Mouse (Mus musculus) urinary bladder, postnatal 10 days (tissue): ENCODE results near the gene Nr2c1.

ENCODE experiments used
- DNase-seq: peaks from one replicate; pipeline ENCODE4 v3.0.0; 2022; ENCODE audit warnings: low spot score

Gene Nr2c1

DNA sequence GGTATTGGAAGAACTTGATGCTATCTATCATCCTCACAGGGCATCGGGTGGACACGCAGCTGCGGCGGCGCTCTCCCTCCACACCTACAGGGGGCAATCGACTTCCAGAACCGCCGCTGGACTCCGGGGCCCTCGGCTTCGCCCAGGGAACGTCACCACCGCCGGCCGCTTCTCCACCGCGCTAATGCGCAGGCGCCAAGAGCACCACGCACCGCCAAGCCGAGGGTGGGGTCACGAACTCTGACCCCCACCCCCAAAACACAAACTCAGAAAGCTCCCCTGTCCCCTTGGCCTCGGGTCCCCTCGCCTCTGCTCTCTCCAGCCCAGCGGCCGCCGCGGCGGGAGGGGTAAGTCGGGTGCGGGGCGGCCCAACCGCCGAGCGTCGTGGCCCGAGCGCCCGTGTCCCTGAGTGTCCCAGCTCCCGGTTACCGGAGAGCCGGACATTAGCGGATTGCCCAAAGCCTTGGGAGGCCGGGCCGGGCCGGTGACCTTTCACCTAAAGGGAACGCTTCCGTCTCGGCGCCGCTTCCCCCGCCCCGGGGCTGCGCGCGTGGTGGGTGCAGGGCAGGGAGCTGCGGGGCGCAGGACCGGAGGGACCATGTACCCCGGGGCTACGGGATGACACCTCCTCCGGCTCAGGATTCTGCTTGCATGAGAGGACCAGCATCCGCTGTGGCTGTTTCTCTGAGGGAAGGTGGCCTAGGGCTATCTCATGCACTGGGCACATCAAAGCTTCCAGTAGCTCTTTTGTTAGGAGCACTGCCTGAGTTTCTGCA lies at the start of gene Nr2c1:
Gene Nr2c1, plus strand, starts transcription at position 268 of the 776 bp plus-strand sequence.
- peak; percentile 80 for DNase-seq

- DNase-seq = no peak
Observed at GRCm38 (mm10) chr10:94098100-94098499, 49.7 kb upstream of the Nr2c1 start.

GRCm38 (mm10) chr10:94105498-94105897 lies 42.3 kb upstream of the Nr2c1 start:
- no peak for DNase-seq

GRCm38 (mm10) chr10:94107168-94107567 lies 40.7 kb upstream of the Nr2c1 start:
- no peak for DNase-seq

GRCm38 (mm10) chr10:94107607-94108006 lies 40.2 kb upstream of the Nr2c1 start:
- no peak for DNase-seq

DNA sequence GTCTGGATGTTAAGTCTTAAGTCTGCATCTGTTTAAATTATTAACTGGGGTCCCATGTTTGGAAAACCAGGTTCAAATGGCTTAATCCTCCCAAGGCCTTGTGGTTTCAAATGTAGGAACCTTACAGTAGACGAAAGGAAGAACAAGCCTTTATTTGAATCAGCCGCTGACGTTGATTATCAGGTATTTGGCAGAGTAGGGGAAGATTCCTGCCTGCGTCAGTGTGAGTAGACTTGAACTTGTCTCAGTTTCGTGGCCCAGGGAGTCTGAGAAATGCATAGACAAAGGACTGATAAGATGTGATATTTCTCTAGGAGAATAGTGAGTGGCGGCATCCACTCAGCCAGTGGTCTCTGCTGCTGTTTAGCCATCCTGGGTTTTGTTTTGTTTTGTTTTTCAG lies 39.0 kb upstream of the Nr2c1 start:
- no peak for DNase-seq

GRCm38 (mm10) chr10:94110834-94111754 lies 36.7 kb upstream of the Nr2c1 start:
- no peak for DNase-seq

GRCm38 (mm10) chr10:94112207-94112606 lies 35.6 kb upstream of the Nr2c1 start:
- DNase-seq = no peak

GRCm38 (mm10) chr10:94115893-94116599 lies 31.8 kb upstream of the Nr2c1 start:
- peak; percentile 43 for DNase-seq

DNA sequence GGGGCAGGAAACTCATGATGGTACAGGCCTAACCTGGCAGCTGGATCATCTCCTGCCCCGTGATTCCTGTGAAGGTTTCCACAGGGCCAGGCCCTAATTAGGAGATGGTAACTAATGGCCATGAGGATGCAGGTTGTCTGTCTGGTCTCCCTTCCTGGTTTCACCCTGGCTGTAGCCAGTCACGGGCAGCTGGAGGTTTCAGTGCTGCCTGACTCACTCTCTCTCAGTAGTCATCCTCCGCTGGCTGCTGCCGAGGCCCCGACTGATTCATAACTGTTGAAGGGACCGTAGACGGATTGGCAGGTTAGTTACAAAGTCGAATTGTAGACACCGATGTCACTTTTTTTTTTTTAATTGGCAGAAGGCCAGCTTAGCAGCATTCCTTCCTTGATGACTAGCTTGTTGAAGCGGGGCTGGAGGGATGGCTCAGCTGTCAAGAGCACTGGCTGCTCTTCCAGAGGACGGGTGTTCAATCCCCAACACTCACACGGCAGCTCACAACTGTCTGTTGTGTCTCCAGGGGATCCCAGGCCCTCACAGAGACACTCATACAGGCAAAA lies 31.0 kb upstream of the Nr2c1 start:
- DNase-seq = no peak

DNA sequence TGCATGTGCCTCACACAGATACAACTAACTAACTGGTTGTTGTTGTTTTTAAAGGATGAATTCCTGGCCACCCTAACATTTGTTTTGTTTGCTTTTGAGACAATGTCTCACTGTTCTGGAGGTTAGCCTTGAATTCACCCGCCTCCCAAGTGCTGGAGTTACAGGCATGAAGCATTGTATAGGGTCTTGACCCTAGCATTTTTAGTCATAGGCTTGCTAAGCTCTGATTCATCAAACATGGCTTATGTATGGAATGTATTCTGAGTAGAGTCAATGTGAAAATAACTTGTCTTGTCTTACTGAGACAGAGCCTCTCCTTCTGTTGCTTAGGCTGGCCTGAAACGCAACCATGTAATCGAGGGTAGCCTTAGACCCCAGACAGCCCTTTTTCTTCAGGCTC lies 29.9 kb upstream of the Nr2c1 start:
- DNase-seq = no peak

DNA sequence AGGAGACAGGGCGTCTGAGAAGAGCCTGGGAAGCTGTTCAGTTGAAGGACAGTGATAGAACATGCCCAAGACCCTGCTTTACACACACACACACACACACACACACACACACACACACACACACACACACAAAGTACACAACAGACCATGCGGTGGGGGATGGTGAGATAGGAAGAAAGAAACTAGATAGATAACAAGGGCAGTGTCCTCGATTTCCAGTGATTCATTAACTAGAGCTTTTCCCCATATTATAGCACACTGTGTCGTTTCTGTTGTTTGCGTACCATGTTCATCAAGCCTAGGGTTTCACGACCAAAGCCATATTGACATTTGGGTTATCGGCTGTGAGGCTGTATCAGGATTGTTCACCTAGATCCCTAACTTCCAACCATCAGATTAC lies 28.8 kb upstream of the Nr2c1 start:
- no peak for DNase-seq

GRCm38 (mm10) chr10:94120676-94121075 lies 27.1 kb upstream of the Nr2c1 start:
- DNase-seq = no peak

DNA sequence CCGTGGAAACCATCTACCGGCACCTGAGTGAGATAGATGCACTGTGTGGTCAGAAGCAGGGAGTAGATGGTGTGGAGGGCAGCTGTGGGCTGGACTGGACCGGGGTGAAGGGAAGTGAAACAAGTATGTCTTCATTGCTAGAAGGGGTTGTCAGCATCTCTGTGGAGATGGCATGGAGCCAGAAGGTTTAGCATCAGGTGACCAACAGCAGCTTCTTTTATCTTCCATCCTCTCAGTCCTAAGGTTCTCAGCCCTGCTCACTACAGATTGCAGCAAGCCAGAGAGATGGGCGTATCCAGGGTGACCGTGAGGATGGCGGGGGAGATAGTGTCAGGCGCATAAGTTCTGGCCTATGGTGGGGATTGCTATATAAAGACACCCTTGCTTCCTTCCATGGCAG lies 25.2 kb upstream of the Nr2c1 start:
- no peak for DNase-seq

DNA sequence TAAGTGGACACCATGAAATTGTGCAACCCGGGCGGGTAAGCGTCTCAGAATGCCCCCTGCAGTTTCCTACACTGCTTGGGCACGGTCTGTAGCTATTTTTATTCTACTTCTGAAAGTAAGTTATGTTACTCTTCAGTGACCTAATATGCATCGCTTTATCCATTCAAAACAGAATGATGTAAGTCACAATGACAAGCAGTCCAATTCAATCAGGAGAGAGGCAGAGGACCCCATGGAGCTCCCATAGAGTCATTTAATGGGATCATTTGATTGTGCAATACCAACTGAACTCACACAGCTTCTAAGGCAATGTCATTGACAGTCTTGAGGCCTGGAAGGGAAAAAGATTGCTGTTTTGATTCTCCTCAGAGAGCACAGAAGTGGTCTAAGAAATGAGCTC lies 24.2 kb upstream of the Nr2c1 start:
- no peak for DNase-seq

DNA sequence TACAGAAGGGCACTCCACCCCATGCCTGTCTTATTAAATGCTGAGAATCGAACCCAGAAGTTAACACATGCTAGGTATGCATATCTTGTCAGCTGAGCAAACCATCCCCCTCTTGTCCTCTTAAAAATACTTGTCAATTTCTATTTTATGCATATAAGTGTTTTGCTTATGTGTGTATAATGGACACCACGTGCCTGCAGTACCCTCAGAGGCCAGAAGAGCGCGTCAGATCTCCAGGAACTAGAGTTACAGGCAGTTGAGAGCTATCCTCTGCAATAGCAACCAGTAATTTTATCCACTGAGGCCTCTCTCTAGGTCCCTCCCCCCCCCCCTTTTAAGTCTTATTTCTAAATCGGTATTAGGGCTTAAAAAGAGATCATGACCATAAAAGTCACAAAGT lies 23.4 kb upstream of the Nr2c1 start:
- DNase-seq = no peak

DNA sequence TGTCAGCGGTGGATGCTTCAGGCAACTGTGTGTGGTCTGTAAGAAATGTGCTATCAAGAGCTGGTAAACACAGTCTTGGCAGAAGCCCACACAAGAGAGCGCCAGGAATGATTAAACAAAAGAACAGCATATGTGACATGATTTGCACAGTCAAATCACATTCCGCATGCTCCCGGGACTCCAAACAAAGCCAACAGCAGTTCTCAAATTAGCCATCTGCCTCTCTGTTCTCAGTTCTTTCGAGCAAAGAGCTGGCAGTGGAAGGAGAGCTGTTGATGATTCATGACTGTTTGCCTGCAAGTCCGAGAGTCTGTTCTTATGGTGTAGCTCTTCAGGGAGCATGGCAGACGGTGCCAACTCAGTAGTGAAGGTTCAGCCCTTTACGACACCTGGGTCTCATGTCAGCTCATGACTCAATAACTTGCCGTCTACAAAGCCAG lies 18.1 kb upstream of the Nr2c1 start:
- no peak for DNase-seq

- DNase-seq = no peak
Observed at GRCm38 (mm10) chr10:94133081-94133480, 14.7 kb upstream of the Nr2c1 start.

DNA sequence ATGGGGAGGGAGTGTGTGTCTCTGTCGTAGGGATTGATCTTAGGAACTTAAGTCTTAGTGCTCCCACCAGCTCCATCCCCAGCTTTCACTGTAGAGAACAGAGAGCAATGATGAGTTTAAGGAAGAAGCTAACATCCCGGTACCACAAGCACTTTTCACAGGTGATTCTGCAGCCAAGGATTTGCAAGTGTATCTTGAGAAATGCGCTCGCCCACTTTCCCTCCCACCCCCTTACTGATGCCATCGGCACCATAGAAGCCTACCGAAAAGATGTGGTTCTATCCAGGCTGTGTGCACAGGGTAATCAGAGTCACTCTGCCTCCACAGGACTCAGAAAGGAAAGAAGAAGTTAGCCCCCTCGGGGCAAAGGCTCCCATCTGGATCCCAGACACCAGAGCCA lies 14.1 kb upstream of the Nr2c1 start:
- DNase-seq = no peak

DNA sequence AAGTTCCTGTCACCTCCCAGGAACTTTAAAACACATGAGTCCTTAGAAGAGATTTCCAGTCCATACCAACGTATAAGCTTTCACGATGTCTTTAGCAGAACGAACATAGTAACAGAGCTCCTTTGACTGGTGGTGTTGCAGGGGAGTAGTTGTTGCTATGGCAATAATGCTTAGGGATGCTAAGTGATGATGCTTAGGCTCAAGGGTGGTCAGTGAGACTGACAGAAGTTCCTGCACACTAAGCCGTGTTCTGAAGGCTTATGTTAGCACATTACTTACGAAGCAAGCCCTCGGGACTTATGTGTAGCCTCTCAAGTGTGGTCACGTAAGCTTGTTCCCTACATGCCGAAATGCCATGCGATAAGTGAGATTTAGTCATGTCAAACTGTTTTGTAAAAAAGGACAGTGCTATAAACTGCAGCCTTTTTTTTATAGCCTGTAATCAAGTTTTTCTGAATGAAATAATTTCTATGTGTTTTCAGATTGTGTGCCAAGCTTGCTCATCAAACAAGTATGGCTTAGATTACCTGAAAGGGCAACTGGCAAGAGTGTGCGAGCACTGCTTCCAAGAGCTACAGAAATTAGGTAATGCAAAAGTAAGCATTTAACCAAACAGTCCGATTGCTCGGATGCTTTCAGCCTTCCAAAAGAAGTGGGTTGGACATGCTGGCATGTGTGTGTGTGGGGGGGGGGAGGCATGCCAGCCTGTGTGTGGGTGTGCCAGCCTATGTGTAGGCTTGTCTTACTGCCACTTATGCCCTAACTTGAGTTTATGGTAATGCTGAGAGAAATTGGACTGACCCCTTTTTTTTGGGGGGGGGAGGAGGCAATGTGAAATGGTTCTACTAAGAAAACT lies 13.1 kb upstream of the Nr2c1 start:
- DNase-seq = no peak

GRCm38 (mm10) chr10:94138890-94139482 lies 8.8 kb upstream of the Nr2c1 start:
- DNase-seq = no peak
